Mouse (Mus musculus): Measurements from ENCODE around the gene Cdh1. TPM values are rescaled to one million over a fixed set of nuclear protein-coding genes. Genes with fewer than 3 reads are reported as not detected.
"Not testable (repeated sequence)": the region's sequence is repeated elsewhere in the genome, so short reads cannot be mapped to it uniquely, and the experiment has no call there.

Gene Cdh1
- polyA plus RNA-seq, 1 experiment from 2014 or later: 74.0 TPM

DNA sequence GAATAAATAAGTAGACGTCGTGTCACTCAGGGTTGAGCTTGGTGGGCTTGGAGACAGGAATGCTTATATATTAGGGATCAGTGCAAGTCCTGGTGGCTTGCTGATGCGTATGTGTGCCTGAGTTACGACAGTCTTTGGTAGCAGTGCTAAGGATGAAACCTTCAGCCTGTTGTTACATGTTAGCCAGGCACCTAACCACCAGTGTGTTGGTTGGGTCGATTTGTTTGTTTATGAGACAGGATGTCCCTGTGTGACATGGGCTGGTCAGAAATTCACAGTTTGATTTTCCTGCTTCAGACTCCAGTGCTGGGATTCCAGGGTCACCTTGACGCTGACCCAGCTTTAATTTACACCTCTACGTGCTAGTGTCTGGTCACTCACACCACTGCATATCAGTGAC lies 2.5 kb downstream of the Cdh1 start:
- Histone ChIP-seq H3K9ac (ENCODE audit: low read depth, low read length) (no peak overlapping the region), H3K4me3 (replicated peaks; ENCODE audit: low read depth, low read length) (no peak overlapping the region; the same call in 1 of the 2 replicates), H3K27ac (no peak overlapping the region), H3K9me3 (replicated peaks; ENCODE audit: low read length) (no peaks in the 10 kb centered on the region), H3K4me1 (replicated peaks; ENCODE audit: insufficient read depth, low read length) (no peaks in the 10 kb centered on the region), H3K36me3 (ENCODE audit: insufficient read depth, low read length) (no peaks in the 10 kb centered on the region), H3K27me3 (ENCODE audit: insufficient read depth, low read length) (peaks cover 17% of the 10 kb centered on the region; the same call in 1 of the 2 replicates), H3K4me2 (ENCODE audit: low read length) (no peak overlapping the region)
- 72% methylated on average over 7 of the region's 7 CpGs for WGBS
- TF ChIP-seq CTCF (IDR thresholded peaks at IDR 0.05; ENCODE audit: low read depth): no peak
- ATAC-seq (replicated peaks; ENCODE audit: low FRiP score, low read depth): no peak
- DNase-seq (ENCODE audit: low spot score): no peak

DNA sequence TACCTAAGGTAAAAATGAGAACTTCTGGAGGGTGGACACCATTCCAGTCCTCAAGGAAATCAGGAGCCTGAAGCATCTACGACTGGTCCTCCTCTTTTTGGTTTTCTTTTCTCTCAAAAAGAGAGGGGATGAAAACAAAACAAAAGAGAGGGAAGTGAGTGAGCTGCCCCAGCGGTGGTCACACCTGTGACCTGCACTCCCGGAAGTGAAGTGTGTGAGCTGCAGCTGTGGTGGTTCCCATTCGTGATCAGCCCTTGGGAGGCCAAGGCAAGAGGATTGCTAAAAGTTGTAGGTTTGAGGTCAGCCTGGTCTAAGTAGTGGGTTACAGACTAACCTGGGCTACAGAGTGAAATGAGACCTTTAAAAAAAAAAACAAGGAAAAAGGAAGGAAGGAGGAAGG lies 3.0 kb downstream of the Cdh1 start:
- no peak for TF ChIP-seq CTCF (IDR thresholded peaks at IDR 0.05; ENCODE audit: low read depth)
- no peak overlapping the region for H3K4me2 ChIP-seq (ENCODE audit: low read length)
- no peaks in the 10 kb centered on the region for H3K36me3 ChIP-seq (ENCODE audit: insufficient read depth, low read length)
- no peaks in the 10 kb centered on the region for H3K4me1 ChIP-seq (replicated peaks; ENCODE audit: insufficient read depth, low read length)
- no peak overlapping the region for H3K27ac ChIP-seq
- ATAC-seq (replicated peaks; ENCODE audit: low FRiP score, low read depth) (no peak), DNase-seq (ENCODE audit: low spot score) (no peak)
- peaks cover 17% of the 10 kb centered on the region; the same call in 1 of the 2 replicates for H3K27me3 ChIP-seq (ENCODE audit: insufficient read depth, low read length)
- H3K9me3 ChIP-seq (replicated peaks; ENCODE audit: low read length): no peaks in the 10 kb centered on the region
- H3K4me3 ChIP-seq (replicated peaks; ENCODE audit: low read depth, low read length): no peak overlapping the region
- H3K9ac ChIP-seq (ENCODE audit: low read depth, low read length): no peak overlapping the region
- 42% methylated on average over 4 of the region's 4 CpGs for WGBS

GRCm38 (mm10) chr8:106606601-106607145 lies 3.5 kb downstream of the Cdh1 start:
- H3K4me2 ChIP-seq (ENCODE audit: low read length): peak overlapping the region; percentile 10; the same call in 1 of the 2 replicates

GRCm38 (mm10) chr8:106607783-106608182 lies 4.6 kb downstream of the Cdh1 start:
- H3K36me3 ChIP-seq (ENCODE audit: insufficient read depth, low read length); H3K9ac ChIP-seq (ENCODE audit: low read depth, low read length); ATAC-seq (replicated peaks; ENCODE audit: low FRiP score, low read depth); H3K4me3 ChIP-seq (replicated peaks; ENCODE audit: low read depth, low read length); H3K4me2 ChIP-seq (ENCODE audit: low read length); H3K4me1 ChIP-seq (replicated peaks; ENCODE audit: insufficient read depth, low read length); DNase-seq (ENCODE audit: low spot score); H3K9me3 ChIP-seq (replicated peaks; ENCODE audit: low read length); H3K27ac ChIP-seq; H3K27me3 ChIP-seq (ENCODE audit: insufficient read depth, low read length): not testable (repeated sequence)
- 94% methylated on average over 3 of the region's 4 CpGs for WGBS

More at GRCm38 (mm10) chr8:106606601-106607145, 3.5 kb downstream of the Cdh1 start:
- WGBS: 37% methylated on average over 14 of the region's 15 CpGs
- Histone ChIP-seq H3K4me1 (replicated peaks; ENCODE audit: insufficient read depth, low read length) (no peaks in the 10 kb centered on the region), H3K4me3 (replicated peaks; ENCODE audit: low read depth, low read length) (no peak overlapping the region), H3K36me3 (ENCODE audit: insufficient read depth, low read length) (no peaks in the 10 kb centered on the region), H3K9me3 (replicated peaks; ENCODE audit: low read length) (no peaks in the 10 kb centered on the region), H3K9ac (ENCODE audit: low read depth, low read length) (no peak overlapping the region), H3K27ac (no peak overlapping the region), H3K27me3 (ENCODE audit: insufficient read depth, low read length) (peaks cover 17% of the 10 kb centered on the region; the same call in 1 of the 2 replicates)
- DNase-seq (ENCODE audit: low spot score): no peak
- no peak for ATAC-seq (replicated peaks; ENCODE audit: low FRiP score, low read depth)
- TF ChIP-seq CTCF (IDR thresholded peaks at IDR 0.05; ENCODE audit: low read depth): no peak

- Histone ChIP-seq H3K4me1 (replicated peaks; ENCODE audit: insufficient read depth, low read length) (no peaks in the 10 kb centered on the region), H3K4me3 (replicated peaks; ENCODE audit: low read depth, low read length) (no peak overlapping the region), H3K36me3 (ENCODE audit: insufficient read depth, low read length) (no peaks in the 10 kb centered on the region), H3K4me2 (ENCODE audit: low read length) (no peak overlapping the region), H3K27ac (no peak overlapping the region), H3K9ac (ENCODE audit: low read depth, low read length) (no peak overlapping the region), H3K27me3 (ENCODE audit: insufficient read depth, low read length) (peaks cover 5% of the 10 kb centered on the region; the same call in 1 of the 2 replicates), H3K9me3 (replicated peaks; ENCODE audit: low read length) (no peaks in the 10 kb centered on the region)
- 19% methylated on average over 3 of the region's 3 CpGs for WGBS
- no peak for TF ChIP-seq CTCF (IDR thresholded peaks at IDR 0.05; ENCODE audit: low read depth)
- ATAC-seq (replicated peaks; ENCODE audit: low FRiP score, low read depth) (no peak), DNase-seq (ENCODE audit: low spot score) (no peak)
Observed at GRCm38 (mm10) chr8:106608425-106608824, 5.3 kb downstream of the Cdh1 start.

DNA sequence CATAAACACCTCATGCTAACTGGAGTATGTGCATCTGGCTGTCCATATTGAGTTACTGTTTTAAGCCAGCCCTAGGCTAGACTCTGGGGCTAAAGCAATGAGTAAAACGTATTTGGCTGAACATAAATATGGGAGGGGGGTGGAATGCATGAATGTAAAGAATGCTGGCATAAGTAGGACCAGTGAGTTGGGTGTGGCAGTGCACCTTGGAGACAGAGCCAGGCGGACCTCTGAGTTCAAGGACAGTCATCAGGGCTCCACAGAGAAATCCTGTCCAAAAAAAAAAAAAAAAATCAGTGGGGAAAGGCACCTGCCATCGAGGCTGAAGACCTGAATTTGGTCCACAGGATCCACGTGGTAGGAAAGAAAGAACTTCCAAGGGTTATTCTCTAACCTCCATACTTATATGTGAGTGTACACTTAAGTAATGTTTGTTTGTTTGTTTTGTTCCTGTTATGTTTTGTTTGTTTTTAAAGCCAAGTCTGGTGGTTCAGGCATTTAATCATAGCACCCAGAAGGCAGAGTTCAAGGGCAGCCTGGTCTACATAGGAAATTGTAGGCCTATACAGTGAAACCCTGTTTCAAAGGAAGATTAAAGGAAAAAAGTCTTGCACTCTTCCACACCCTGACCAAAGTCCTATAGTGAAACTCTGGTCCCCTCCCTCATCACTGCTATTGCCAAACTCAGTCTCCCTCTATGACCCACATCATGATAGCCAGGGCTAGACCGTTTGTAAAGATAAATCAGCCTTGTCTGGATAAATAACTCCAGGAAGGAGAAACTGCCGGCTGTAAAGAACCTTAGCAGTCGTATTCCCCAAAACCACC lies 6.1 kb downstream of the Cdh1 start:
- no peak for TF ChIP-seq CTCF (IDR thresholded peaks at IDR 0.05; ENCODE audit: low read depth)
- no peaks in the 10 kb centered on the region for H3K9me3 ChIP-seq (replicated peaks; ENCODE audit: low read length)
- H3K4me2 ChIP-seq (ENCODE audit: low read length): no peak overlapping the region
- no peak for DNase-seq (ENCODE audit: low spot score)
- H3K36me3 ChIP-seq (ENCODE audit: insufficient read depth, low read length): no peaks in the 10 kb centered on the region
- no peaks in the 10 kb centered on the region; the same call in 1 of the 2 replicates for H3K27me3 ChIP-seq (ENCODE audit: insufficient read depth, low read length)
- H3K4me1 ChIP-seq (replicated peaks; ENCODE audit: insufficient read depth, low read length): no peaks in the 10 kb centered on the region
- no peak overlapping the region for H3K9ac ChIP-seq (ENCODE audit: low read depth, low read length)
- ATAC-seq (replicated peaks; ENCODE audit: low FRiP score, low read depth): no peak
- WGBS: 58% methylated on average over 7 of the region's 7 CpGs
- no peak overlapping the region for H3K27ac ChIP-seq
- H3K4me3 ChIP-seq (replicated peaks; ENCODE audit: low read depth, low read length): no peak overlapping the region

Data from kidney, postnatal 0 days (tissue).